Mouse (Mus musculus) right cerebral cortex, postnatal 10 days (tissue): ENCODE data around the gene Nr1h2.

Experiments
- DNase-seq, 2 experiments: peaks; one replicate each; pipeline ENCODE4 v3.0.0; 2021; ENCODE audit warnings: low spot score in 2 of 2

The Nr1h2 gene

DNA sequence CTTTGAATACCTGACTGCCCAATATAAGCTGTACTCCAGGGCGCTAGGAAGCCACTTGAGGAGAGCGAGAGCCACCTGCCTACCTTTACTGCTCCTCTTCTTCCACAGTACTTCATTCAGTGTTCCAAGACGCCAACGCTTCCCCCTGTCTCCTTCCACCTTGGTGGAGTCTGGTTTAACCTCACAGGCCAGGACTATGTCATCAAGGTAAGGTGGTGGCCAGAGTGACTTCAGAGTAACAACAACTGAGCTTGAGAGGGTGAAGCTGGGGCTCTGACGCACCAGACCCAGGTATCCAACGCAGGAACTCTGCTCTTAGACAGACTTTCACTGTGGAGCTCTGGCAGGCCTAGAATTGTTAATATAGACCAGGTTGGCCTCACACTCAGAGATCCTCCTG is 31.9 kb upstream of the Nr1h2 start:
- peak in 1 of 2 experiments; percentile 29 for DNase-seq

GRCm38 (mm10) chr7:44584921-44585320 is 31.2 kb upstream of the Nr1h2 start:
- peak in 1 of 2 experiments; percentile 19 for DNase-seq

DNA sequence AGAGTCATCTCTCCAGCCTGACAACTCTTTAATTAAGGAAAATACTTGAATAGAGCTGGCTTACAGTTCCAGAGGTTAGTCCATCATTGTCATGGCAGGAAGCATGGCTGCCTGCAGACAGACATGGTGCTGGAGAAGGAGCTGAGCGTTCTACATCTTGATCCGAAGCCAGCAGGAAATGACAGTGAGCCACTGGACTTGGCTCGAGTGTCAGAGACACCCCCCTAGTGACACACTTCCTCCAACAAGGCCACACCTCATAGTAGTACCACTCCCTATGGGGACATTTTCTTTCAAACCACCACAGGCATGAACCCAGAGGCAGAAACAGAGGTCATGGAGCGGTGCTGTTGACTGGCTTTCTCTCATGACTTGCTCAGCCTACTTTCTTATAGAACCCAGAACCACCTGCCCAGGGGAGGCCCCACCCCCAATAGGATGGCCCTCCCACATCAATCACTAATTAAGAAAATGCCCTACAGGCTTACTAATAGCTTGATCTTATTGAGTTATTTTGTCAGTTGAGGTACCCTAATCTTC is 30.6 kb upstream of the Nr1h2 start:
- peak in 1 of 2 experiments; percentile 23 for DNase-seq

GRCm38 (mm10) chr7:44583146-44583545 is 29.4 kb upstream of the Nr1h2 start:
- DNase-seq = no peak

GRCm38 (mm10) chr7:44582709-44583108 is 29.0 kb upstream of the Nr1h2 start:
- DNase-seq = peak in 1 of 2 experiments; percentile 20

DNA sequence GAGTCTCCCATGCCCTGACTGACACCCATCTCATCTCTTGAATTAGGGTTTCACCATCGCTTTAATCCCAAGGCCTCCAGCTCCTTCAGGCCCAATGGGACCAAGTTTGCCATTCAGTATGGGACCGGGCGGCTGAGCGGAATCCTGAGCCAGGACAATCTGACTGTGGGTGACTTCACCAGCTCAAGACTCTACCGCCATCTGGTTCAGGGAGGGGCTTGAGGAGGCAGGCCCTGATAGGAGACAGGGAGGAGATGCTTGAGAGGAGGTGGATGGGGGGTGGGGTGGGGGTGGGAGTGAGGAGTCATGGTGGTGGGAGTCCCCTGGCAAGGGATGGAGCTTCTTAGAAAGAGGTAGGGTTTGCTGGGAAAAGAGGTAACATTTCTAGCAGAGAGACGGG is 27.9 kb upstream of the Nr1h2 start:
- DNase-seq = peak in 1 of 2 experiments; percentile 17

DNA sequence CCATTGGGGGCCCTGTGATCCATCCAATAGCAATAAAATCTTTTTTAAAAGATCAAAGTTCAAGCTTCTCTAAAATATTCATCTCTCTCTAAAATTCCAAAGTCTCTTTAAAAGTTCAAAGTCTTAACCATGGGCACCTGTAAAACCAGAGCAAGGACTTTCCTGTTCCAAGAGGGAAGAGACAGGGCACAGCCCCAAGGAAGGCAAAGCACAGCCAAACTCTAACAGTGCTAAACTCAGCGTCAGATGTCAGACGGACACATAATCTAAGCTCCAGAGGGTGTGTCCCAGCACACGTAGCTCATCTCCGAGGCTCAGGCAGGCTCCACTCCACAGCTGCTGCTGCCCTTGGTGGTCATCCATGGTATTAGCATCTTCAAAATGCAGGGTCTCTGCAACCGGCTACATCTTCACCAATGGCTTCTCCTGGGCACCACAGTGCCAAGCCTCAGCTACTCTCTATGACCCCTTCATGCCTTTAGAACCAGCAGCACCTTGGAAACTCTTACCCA is 22.6 kb upstream of the Nr1h2 start:
- no peak for DNase-seq

GRCm38 (mm10) chr7:44572956-44573484 is 19.3 kb upstream of the Nr1h2 start:
- no peak for DNase-seq

- no peak for DNase-seq
These were observed 18.5 kb upstream of the Nr1h2 start, which contains the start of gene Napsa for GRCm38 (mm10) chr7:44572213-44572701. Gene Napsa, plus strand, starts transcription at chr7:44572380.

DNA sequence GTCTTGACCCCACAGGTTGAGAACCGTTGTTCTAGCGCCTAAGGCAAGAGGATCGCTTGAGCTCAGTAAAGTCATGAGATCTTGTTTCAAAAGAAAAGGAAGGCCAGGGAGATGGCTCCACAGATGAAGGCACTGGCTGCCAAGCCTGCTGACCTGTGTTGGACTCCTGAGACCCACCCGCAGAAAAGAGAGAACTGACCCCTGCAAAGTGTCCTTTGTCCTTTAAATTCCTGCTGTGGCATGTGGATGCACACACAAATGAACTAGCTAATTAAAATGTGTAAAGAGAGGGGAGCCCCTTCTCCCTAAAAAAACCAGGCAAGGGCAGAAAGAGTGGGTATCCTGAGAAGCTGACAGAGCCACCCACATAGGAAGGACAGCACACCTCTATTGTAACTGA is 18.1 kb upstream of the Nr1h2 start:
- no peak for DNase-seq

DNA sequence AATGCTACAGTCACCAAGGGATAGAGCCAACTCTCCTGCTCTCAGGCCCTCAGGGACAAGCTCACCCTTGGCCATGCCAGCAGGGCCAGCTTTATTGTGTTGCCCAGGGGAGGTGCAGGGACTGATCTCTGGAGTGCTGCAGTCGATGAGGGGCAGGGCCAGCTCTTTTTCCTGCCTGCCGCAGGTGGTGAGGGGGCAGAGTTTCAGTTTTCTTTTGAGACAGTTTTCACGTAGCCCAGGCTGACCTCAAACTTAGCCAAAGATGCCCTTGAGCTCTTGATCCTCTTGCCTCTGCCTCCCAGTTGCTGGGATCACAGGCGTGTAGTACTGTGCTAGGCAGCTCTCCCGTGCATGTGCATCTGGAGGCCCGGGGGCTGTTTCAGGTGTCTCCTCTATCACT is 17.2 kb upstream of the Nr1h2 start:
- DNase-seq = no peak

DNA sequence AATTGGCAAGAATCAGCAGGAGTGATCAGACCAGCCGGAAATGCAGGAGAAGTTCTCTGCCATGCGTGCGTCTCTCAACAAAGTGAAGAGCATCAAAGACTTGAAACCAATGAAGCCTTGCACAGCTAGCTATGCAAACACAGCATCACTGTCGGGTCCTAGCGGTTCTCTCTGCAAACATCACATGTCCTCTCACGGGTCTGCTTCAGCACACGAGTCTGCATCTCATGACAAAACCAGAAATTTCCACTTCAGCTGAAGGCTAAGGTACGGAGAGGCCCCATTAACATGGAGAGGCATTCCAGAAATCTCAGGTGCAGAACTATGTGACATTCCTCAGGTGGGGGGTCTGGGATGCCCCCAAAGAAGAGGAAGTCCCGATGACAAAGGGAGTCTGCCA is 15.1 kb upstream of the Nr1h2 start:
- no peak for DNase-seq

DNA sequence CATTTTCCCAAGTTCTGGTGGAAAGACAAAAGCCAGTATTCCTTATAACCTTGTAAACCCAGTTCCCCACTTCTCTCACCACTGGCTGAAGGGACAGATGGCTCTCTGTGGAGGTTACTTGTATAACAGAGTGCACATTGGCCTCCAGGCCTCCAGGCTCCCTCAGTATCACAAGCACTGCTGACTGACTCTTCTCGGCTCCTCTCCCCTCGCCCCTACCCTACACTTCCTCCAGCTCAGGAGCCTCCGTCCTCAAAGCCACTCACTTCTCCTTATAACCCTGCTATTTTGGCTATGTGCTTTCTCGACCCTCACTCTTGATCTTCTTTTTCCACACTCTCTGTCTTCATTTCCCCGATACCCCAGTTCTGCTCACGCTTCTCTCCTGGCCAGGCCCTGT is 11.7 kb upstream of the Nr1h2 start:
- DNase-seq = no peak

DNA sequence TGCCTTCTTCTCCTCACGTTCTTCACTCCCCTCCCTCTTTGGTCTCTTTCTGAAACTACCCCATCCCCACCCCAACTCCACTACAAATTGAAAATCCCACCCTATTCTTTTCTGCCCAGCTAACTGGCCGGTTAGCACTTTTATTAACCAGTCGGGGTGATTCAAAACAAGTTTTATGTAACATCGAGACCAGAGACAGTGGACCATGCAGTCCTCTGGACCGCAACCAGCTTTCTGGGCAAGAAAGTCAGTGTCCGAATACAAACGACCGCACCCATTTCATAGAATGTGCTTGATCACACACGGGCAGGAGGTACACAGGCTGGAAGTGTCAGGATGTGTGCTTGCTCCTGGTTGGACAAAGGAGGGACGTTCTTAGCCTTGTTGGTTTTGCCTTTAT is 10.7 kb upstream of the Nr1h2 start:
- DNase-seq = no peak

- DNase-seq = no peak
These were observed 9.5 kb upstream of the Nr1h2 start for GRCm38 (mm10) chr7:44563284-44563683.

DNA sequence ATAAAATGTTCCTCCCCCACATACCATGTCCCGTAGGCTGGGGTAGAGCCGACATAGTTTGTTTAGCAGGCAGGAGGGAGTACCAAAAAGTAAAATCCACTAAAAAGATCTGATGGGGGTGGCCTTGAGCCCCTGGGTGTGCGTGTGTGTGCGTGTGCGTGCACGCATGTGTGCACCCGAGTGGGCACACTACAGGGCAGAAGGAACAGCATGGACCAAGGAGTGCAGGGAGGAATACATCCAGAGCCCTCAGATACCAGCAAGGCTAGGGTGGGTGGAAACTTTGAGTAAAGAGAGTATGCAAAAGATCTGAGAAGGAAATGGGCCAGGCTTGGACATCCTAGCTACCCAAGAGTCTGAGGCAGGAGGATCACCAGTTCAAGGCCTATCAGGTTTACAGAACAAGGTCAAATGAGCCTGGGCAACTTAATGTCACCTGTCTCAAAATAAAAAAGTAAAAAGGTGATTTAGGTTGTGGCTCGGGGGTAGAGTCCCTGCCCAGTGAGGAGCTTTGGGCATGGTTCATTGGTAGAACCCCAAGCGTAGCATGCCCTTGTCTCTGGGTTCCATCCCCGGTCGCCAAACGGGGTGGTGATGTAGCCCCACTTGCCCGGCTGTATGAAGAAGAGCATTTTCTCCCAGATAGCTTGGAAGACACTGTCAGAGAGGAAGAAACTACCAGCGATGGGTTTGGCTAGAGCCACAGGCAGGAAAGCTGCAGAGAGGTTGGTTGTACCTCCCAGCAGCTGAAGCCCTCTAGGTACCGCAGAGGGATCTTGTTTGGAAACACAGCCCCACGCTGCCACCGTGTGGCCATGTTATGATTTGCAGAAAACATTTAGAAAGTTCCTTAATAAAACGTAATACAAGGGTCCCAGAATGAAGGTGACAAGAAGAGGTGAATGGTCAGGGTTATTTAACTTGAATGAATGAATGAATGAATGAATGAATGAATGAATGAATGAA is 7.0 kb upstream of the Nr1h2 start:
- DNase-seq = peak; percentile 83 to 89

DNA sequence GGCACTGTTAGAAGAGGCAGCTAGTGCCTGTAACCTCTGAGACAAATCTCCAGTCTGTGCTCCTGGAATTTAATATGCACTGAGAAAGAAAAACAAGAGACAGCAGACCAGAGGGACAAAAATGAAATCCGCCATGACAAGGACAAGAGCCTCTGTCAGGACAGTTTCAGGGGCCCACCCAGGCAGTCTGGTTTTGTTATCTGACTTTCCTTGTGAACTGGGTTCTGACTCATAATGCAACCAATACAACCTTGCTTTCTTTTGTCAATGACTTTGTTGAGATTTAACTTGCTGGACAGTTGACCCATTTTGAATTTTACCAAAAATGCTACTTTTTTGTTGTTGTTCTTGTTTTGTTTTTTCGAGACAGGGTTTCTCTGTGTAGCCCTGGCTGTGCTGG is 3.9 kb upstream of the Nr1h2 start:
- DNase-seq = no peak

DNA sequence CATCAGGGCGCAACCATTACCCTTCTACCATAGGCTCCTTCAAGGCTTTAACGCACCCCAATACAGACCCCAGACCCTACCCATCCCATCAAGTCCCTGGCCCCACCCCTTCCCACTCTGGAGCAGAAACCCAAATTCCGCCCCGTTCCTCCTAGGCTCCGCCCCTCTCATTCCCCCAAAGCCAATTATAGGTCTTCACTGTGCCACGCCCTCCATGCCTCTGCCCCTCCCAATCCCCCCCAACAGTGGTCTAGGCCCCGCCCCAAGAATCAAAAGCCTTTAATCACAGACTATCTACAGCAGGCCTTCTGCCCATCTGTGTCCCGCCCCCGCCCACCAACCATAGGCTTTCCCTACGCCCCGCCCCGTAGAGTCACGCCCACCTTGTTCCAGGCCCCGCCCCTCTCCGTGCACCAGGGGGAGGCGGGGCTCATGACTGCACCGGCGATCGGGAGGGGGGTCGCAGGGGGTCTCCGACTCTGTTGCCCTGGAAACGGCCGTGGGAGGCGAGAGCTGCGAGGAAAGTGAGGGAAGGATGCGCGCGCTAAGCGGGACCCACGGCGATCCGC is 471 bp downstream of the Nr1h2 start:
- DNase-seq = peak; percentile 82

DNA sequence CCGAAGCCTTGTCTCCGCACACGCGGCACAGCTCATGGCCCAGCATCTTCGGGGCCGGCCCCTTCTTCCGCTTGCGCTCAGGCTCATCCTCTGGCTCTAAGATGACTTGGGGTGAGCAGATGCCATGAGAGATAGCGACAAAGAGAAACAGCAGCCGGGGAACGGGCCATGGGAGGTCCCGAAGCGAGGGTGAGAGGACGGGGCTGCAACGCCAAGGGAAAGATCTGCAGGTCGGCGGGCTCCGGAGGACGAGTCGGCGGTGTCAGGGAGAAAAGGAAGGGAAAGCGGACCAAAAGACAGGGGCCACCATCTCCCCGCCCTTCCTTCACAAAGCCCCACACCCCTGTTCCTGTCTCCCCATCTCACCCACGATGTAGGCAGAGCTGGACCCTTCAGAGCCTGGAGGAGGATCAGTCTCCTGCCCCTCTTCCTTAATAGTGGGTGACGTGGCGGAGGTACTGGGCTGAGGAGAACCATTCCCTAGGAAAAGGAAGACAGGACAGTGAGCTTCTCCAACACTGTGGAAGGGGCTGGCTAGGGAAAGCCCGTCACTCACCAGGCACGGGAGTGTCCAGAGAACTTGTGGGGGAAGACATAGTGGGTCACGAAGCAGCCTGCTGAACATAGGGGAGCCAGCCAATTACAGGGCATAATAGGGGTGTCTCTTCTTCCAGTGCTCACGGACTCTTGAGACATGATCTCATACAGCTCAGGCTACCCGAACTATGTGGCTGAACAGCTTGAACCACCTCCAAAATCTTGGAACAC is 1.4 kb downstream of the Nr1h2 start:
- peak in 1 of 2 experiments; percentile 26 for DNase-seq

GRCm38 (mm10) chr7:44551731-44552130 is 2.0 kb downstream of the Nr1h2 start:
- DNase-seq = peak in 1 of 2 experiments; percentile 31

DNA sequence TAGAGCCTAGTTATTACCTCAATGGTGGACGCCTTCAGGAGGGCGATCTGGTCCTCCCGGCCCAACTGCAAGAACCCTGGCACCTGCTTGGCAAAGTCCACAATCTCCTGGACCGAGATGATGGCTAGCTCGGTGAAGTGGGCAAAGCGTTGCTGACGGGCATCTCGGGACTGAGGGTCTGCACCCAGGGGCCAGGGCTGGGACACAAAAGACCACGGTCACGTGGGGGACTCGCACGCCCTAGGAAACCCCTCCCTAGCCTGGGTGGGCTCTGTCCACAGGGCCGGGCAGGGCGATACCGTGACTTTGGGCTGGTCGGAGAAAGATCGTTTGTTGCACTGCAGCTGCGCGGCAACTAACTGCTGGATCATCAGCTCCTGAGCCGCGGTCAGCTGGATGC is 2.5 kb downstream of the Nr1h2 start:
- peak in 1 of 2 experiments; percentile 29 for DNase-seq

- DNase-seq = no peak
These were observed 3.4 kb downstream of the Nr1h2 start for GRCm38 (mm10) chr7:44550409-44550678.
